Mouse (Mus musculus) forebrain, embryonic 15.5 days (tissue): ENCODE data around the gene Eif3m. TPM values are rescaled to one million over a fixed set of nuclear protein-coding genes. Genes with fewer than 3 reads are reported as not detected.

Experiments used
- ATAC-seq: fragments of 200-750 bp; cut with Nextera tagmentation; replicated peaks from 2 replicates; pipeline ENCODE4 v1.8.0; 2017; ENCODE audit warnings: mild to moderate bottlenecking, moderate TSS enrichment, moderate library complexity
- H3K27ac ChIP-seq: fragments of 300-500 bp; sonication (generic); replicated peaks from 2 replicates; pipeline ENCODE4 v1.5.1; 2015; ENCODE audit warnings: mild to moderate bottlenecking, inconsistent platforms
- H3K27me3 ChIP-seq: fragments of 300-500 bp; sonication (generic); 2 replicates; pipeline ENCODE4 v1.6.1; 2015; ENCODE audit warnings: inconsistent platforms
- H3K36me3 ChIP-seq: fragments of 300-500 bp; sonication (generic); 2 replicates; pipeline ENCODE4 v1.6.1; 2015; ENCODE audit warnings: mild to moderate bottlenecking, inconsistent platforms
- H3K4me1 ChIP-seq: fragments of 300-500 bp; sonication (generic); 2 replicates; pipeline ENCODE4 v1.6.1; 2015; ENCODE audit warnings: inconsistent platforms
- H3K4me2 ChIP-seq: fragments of 300-500 bp; sonication (generic); replicated peaks from 2 replicates; pipeline ENCODE4 v1.6.1; 2015; ENCODE audit warnings: mild to moderate bottlenecking, inconsistent platforms
- H3K4me3 ChIP-seq: fragments of 300-500 bp; sonication (generic); 2 replicates; pipeline ENCODE4 v1.5.1; 2015; ENCODE audit warnings: mild to moderate bottlenecking, inconsistent platforms
- H3K9ac ChIP-seq: fragments of 300-500 bp; sonication (generic); replicated peaks from 2 replicates; pipeline ENCODE4 v1.6.1; 2015; ENCODE audit warnings: mild to moderate bottlenecking, inconsistent platforms
- H3K9me3 ChIP-seq: fragments of 300-500 bp; sonication (generic); 2 replicates; pipeline ENCODE4 v1.6.1; 2016; ENCODE audit warnings: inconsistent platforms
- WGBS: fragments of 180-500 bp; shearing (Covaris S2); methylation state at CpG from one replicate; pipeline ENCODE4 v1.1.7; 2015; ENCODE audit warnings: mixed read lengths; 5-methylcytosine and 5-hydroxymethylcytosine counted together
- polyA plus RNA-seq: library from polyadenylated mRNA; unstranded; fragments of >200 nt; fragmentation: Nextera tagmentation; extraction: Ambion mirVana; gene quantifications from 2 replicates; pipeline ENCODE4 v1.2.1, GENCODE M21; 2015

The Eif3m gene
- polyA plus RNA-seq, 1 experiment from 2014 or later: 201 TPM

DNA sequence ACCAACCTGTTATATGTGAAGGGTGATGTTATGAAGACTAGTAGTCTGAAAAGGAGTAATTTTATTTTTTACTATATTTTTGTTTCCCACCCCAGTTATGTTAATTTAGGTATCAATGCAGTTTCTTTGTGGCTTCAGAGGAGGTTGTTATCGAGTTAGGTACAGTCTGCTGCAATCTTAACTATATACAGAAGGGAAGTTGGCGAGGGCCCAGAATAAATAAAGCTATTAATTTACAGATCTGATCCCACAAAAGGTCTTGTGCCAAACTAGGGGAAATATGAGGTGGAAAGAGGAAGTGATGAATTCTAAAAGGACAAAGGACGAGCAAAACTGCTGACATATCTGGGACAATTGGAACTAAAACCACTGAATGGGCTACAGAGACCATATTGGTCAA is 20.7 kb downstream of the Eif3m start:
- H3K9ac ChIP-seq: no peak overlapping the region
- H3K4me2 ChIP-seq: no peak overlapping the region
- no peaks in the 10 kb centered on the region for H3K4me1 ChIP-seq
- no peaks in the 10 kb centered on the region for H3K27me3 ChIP-seq
- no peak for ATAC-seq
- no peak overlapping the region for H3K4me3 ChIP-seq
- H3K36me3 ChIP-seq: peaks cover 16% of the 10 kb centered on the region
- 93% methylated on average over 3 of the region's 3 CpGs for WGBS
- H3K27ac ChIP-seq: no peak overlapping the region
- no peaks in the 10 kb centered on the region for H3K9me3 ChIP-seq

GRCm38 (mm10) chr2:104994436-104994835 is 22.4 kb downstream of the Eif3m start:
- H3K4me1 ChIP-seq: no peaks in the 10 kb centered on the region
- H3K4me2 ChIP-seq: no peak overlapping the region
- no peak overlapping the region for H3K27ac ChIP-seq
- WGBS: 85% methylated on average over 2 of the region's 2 CpGs
- no peaks in the 10 kb centered on the region for H3K9me3 ChIP-seq
- H3K4me3 ChIP-seq: no peak overlapping the region
- H3K9ac ChIP-seq: no peak overlapping the region
- no peaks in the 10 kb centered on the region for H3K27me3 ChIP-seq
- H3K36me3 ChIP-seq: peaks cover 16% of the 10 kb centered on the region
- no peak for ATAC-seq

- no peaks in the 10 kb centered on the region for H3K9me3 ChIP-seq
- H3K4me3 ChIP-seq: no peak overlapping the region
- no peak overlapping the region for H3K9ac ChIP-seq
- no peaks in the 10 kb centered on the region for H3K4me1 ChIP-seq
- no peak overlapping the region for H3K27ac ChIP-seq
- H3K4me2 ChIP-seq: no peak overlapping the region
- ATAC-seq: no peak
- no peaks in the 10 kb centered on the region for H3K27me3 ChIP-seq
- H3K36me3 ChIP-seq: no peaks in the 10 kb centered on the region
- WGBS: 82% methylated on average over 1 of the region's 1 CpGs
Measured at GRCm38 (mm10) chr2:104988974-104989373, 27.9 kb downstream of the Eif3m start.

DNA sequence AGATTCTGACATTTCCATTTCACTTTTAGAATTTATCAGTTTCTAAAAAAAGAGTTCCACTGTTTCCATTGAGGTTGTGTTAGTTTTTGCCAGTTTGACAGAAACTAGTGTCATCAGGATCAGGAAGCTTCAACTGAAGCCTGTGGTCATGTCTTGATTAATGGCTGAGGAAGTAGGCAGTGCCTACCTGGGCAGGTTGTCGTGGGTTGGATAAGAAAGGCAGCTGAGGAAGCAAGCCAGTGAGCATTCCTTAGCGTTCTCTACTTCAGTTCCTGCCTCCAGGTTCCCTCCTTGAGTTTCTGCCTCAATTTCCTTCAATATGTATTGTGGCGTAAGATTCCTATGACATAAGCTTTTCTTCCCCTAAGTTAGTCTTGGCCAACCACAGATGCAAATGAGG is 31.1 kb downstream of the Eif3m start:
- no peaks in the 10 kb centered on the region for H3K27me3 ChIP-seq
- 72% methylated on average over 3 of the region's 3 CpGs for WGBS
- H3K27ac ChIP-seq: no peak overlapping the region
- ATAC-seq: no peak
- H3K36me3 ChIP-seq: no peaks in the 10 kb centered on the region
- no peaks in the 10 kb centered on the region for H3K9me3 ChIP-seq
- H3K4me1 ChIP-seq: no peaks in the 10 kb centered on the region
- H3K4me2 ChIP-seq: no peak overlapping the region
- no peak overlapping the region for H3K4me3 ChIP-seq
- no peak overlapping the region for H3K9ac ChIP-seq

DNA sequence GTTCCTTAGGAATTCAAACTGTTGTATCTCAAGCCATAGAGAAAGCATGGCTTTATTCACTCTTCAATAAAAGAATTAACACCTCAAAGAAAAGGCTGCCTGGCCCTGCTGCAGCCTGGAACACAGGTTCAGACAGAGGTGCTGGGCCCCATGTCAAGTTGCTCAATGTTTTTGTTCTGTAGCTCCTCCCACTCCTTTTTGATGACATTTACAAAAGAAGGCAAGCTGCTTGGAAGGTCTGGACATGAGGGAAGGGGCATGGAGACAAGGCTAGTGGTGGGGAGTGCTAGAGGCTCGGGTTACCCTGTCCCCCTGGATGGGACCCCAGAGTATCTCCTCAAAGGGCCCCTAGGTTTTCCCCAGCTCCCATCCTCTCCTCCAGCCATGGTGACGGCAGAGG is 35.2 kb downstream of the Eif3m start:
- Histone ChIP-seq H3K27ac (no peak overlapping the region), H3K9me3 (no peaks in the 10 kb centered on the region), H3K4me2 (no peak overlapping the region), H3K36me3 (no peaks in the 10 kb centered on the region), H3K4me1 (no peaks in the 10 kb centered on the region), H3K9ac (no peak overlapping the region), H3K4me3 (no peak overlapping the region), H3K27me3 (no peaks in the 10 kb centered on the region)
- no peak for ATAC-seq
- WGBS: 8% methylated on average over 2 of the region's 2 CpGs

DNA sequence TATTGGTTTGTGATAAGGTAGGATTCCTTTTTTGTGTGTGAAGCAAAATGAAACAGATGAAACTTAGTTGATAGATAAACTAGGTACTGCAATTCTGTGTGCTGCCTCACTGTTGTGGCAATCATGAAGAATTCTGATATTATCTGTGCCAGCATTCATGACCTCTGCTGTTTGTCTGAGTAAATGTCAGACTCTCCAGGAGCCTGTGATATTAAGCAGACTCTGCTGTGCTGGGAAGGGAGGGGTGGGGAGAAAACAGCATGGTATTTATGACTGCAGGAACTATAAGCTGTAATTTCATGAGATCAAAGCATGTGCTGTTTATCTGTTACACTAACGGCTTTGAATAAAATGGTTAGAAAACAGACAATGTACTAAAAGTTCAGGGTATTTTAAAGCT is 52.4 kb downstream of the Eif3m start:
- no peaks in the 10 kb centered on the region for H3K4me1 ChIP-seq
- no peak overlapping the region for H3K9ac ChIP-seq
- no peaks in the 10 kb centered on the region for H3K36me3 ChIP-seq
- no peak overlapping the region for H3K4me2 ChIP-seq
- H3K27me3 ChIP-seq: no peaks in the 10 kb centered on the region
- no peak for ATAC-seq
- no peak overlapping the region for H3K4me3 ChIP-seq
- no peak overlapping the region for H3K27ac ChIP-seq
- WGBS: 64% methylated on average over 1 of the region's 1 CpGs
- H3K9me3 ChIP-seq: no peaks in the 10 kb centered on the region

Other genes with a start within 250 kb of the Eif3m start
- 11.9 and 12.1 TPM in 2 replicates for gene Qser1, start 200.3 kb downstream of the Eif3m start, polyA plus RNA-seq
- gene Prrg4, start 167.2 kb downstream of the Eif3m start, polyA plus RNA-seq: 0.37 and 0.39 TPM in 2 replicates
- 6.6 and 6.8 TPM in 2 replicates for gene Ccdc73, start 149.3 kb downstream of the Eif3m start, polyA plus RNA-seq
- gene Gm11060, start 74.9 kb upstream of the Eif3m start, polyA plus RNA-seq: not detected in 2 replicates
- gene Wt1, start 109.4 kb upstream of the Eif3m start, polyA plus RNA-seq: 0.08 TPM in 1 of 2 replicates, not detected in the other
- gene Them7, start 207.2 kb upstream of the Eif3m start, polyA plus RNA-seq: not detected in 2 replicates